Mouse (Mus musculus): ENCODE measurements around the gene Tmco1. TPM values are rescaled to one million over a fixed set of nuclear protein-coding genes. Genes with fewer than 3 reads are reported as not detected.

The Tmco1 gene
- polyA plus RNA-seq, 1 experiment from 2014 or later, result 153 TPM

DNA sequence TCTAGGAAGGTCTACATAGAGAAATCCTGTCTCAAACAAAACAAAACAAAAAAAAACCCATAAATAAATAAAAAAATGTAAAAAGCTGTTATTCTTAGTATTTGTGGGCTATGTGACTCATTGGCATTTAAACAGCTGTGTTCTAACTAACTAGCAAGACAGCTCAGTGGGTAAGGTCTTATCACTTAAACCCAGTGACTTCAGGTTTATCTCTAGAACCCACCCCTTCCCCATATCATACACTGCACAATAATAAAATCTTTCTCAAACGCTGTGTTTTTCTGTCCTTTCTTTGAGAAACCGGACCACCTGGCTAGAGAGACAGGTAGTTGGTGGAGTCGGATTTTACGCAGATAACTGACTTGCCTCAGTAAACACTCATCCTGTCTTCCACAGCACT, 59.8 kb downstream of the Tmco1 start:
- no peak for TF ChIP-seq CTCF (IDR thresholded peaks at IDR 0.05)
- no peaks in the 10 kb centered on the region for H3K27me3 ChIP-seq
- in situ Hi-C loops (cut with MboI; ENCODE audit: low pct_unique_long_range_greater_than_20kb), result no loop called here
- no peak for ATAC-seq
- DNase-seq (ENCODE audit: low read depth, low spot score), result no peak
- POLR2A ChIA-PET, result no interaction called here
- CTCF ChIA-PET, result interaction anchor here (0.7 to 4.0 kb wide), 6 partner anchors 14 to 121 kb away, joined by 3 to 40 read pairs (median 3); partner anchors contain the start of gene Mgst3

- ATAC-seq, result no peak
- POLR2A ChIA-PET, result no interaction called here
- in situ Hi-C loops (cut with MboI; ENCODE audit: low pct_unique_long_range_greater_than_20kb), result no loop called here
- CTCF ChIA-PET, result interaction anchor here (0.7 to 4.0 kb wide), 4 partner anchors 8 to 26 kb away, joined by 3 to 40 read pairs (median 3); partner anchors contain the start of gene Mgst3
- TF ChIP-seq CTCF (IDR thresholded peaks at IDR 0.05), result no peak
- no peak for DNase-seq (ENCODE audit: low read depth, low spot score)
- no peaks in the 10 kb centered on the region for H3K27me3 ChIP-seq
These were observed 60.3 kb downstream of the Tmco1 start for GRCm38 (mm10) chr1:167368513-167368912.

DNA sequence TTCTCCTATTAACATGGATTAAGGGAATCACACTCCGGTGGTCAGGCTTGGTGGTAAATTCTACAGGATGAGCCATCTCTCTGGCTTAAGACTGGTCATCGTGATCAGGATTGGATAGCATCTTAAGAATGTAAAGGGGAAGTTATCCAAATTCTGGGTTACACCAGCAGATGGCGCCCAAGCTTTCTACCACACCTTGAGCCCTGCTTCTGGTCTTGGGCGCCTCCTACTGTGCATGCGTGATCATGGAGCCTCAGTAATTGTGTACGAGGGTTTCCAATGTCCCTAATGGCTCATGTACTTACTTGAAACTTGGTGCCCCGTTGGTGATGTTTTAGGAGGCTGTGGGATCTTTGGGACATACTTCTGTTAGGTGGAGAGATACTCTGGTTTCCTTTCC, 61.7 kb downstream of the Tmco1 start:
- peak; percentile 96 for ATAC-seq
- peak; percentile 99 for TF ChIP-seq CTCF (IDR thresholded peaks at IDR 0.05)
- POLR2A ChIA-PET, result interaction anchor here (1.6 kb wide), 1 partner anchor 19 kb away, joined by 5 read pairs; no protein-coding TSS in a partner anchor
- in situ Hi-C loops (cut with MboI; ENCODE audit: low pct_unique_long_range_greater_than_20kb), result no loop called here
- peak; percentile 46 for DNase-seq (ENCODE audit: low read depth, low spot score)
- CTCF ChIA-PET, result interaction anchor here (0.8 to 4.0 kb wide), 10 partner anchors 9 to 275 kb away, joined by 3 to 40 read pairs (median 5); partner anchors contain the start of gene Mgst3
- no peaks in the 10 kb centered on the region for H3K27me3 ChIP-seq

DNA sequence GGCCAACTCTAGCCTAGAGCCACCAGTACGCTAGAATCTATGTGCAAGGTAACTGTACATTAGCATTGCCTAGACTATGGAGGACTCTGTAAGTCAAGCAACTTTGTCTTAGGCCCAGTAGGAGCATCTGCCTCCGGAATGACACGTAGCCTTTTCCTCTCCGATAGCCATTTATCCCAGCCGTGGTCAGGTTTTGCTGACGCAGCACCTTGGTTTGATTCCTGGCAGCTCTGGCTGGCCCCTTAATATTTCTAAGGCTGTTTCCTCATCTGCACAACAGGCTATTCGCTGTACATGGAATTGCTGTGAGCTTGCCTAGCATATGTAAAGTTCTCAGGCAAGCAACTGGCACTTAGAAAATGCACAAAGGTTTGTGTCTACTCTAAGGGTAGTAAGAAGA, 64.6 kb downstream of the Tmco1 start:
- no peak for TF ChIP-seq CTCF (IDR thresholded peaks at IDR 0.05)
- in situ Hi-C loops (cut with MboI; ENCODE audit: low pct_unique_long_range_greater_than_20kb), result no loop called here
- H3K27me3 ChIP-seq, result no peaks in the 10 kb centered on the region
- ChIA-PET POLR2A (no interaction called here), CTCF (interaction anchor here (1.3 to 1.9 kb wide), 3 partner anchors 15 to 21 kb away, joined by 3 to 8 read pairs (median 5); partner anchors contain the start of gene Mgst3)
- DNase-seq (ENCODE audit: low read depth, low spot score) (no peak), ATAC-seq (no peak)

GRCm38 (mm10) chr1:167374003-167374784, 66.0 kb downstream of the Tmco1 start:
- no peak for DNase-seq (ENCODE audit: low read depth, low spot score)
- in situ Hi-C loops (cut with MboI; ENCODE audit: low pct_unique_long_range_greater_than_20kb), result no loop called here
- CTCF ChIA-PET, result interaction anchor here (1.0 to 1.9 kb wide), 3 partner anchors 8 to 20 kb away, joined by 3 to 8 read pairs (median 5); partner anchors contain the start of gene Mgst3
- no peaks in the 10 kb centered on the region for H3K27me3 ChIP-seq
- TF ChIP-seq CTCF (IDR thresholded peaks at IDR 0.05), result no peak
- POLR2A ChIA-PET, result no interaction called here
- ATAC-seq, result no peak

DNA sequence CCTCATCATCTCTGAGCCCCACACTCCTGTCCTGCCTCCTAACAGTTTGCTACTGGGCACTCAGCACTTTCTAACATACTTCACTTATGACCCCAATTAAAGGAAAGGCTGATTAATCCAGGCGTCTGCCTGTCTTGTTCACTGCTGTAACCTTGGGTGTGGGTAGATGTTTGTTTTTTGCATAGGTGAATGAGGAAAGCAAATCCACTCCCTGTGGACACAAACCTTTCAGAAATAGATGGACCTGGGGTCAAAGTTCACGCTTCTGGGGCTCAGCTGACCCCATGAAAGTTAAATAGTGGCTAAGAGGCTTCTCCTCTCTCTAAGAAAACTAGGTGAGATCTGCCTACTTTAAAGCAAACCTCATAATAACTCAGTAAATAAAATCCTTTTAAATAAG, 66.8 kb downstream of the Tmco1 start:
- ATAC-seq, result no peak

DNA sequence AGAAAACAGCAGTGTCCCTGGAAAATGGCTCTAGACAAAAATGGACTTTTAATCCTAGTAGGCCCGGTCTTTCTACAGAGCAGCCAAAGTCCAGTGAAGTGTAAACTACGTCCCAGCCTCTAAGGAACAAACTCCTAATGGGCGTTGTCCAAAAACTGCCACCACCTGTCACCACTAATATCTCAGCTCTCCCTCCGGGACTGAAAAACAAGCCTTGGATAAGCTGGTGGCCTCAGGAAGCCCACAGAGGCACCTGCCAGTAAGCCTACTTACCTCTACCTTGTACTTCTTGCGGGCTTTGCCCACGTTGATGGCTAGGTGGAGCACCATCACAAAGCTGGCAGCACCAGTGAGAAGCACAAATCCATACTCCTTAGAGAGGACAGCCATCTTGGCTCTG, 69.8 kb downstream of the Tmco1 start:
- TF ChIP-seq CTCF (IDR thresholded peaks at IDR 0.05), result no peak
- DNase-seq (ENCODE audit: low read depth, low spot score), result no peak
- ATAC-seq, result no peak
- in situ Hi-C loops (cut with MboI; ENCODE audit: low pct_unique_long_range_greater_than_20kb), result no loop called here
- H3K27me3 ChIP-seq, result no peaks in the 10 kb centered on the region
- ChIA-PET CTCF (interaction anchor here (0.9 kb wide), 1 partner anchor 17 kb away, joined by 4 read pairs; no protein-coding TSS in a partner anchor), POLR2A (no interaction called here)

More for the DNA sequence above, 66.8 kb downstream of the Tmco1 start:
- in situ Hi-C loops (cut with MboI; ENCODE audit: low pct_unique_long_range_greater_than_20kb), result no loop called here
- no peak for DNase-seq (ENCODE audit: low read depth, low spot score)
- POLR2A ChIA-PET, result no interaction called here
- TF ChIP-seq CTCF (IDR thresholded peaks at IDR 0.05), result no peak
- CTCF ChIA-PET, result interaction anchor here (1.9 kb wide), 1 partner anchor 19 kb away, joined by 8 read pairs; the partner anchor contains the start of gene Mgst3
- no peaks in the 10 kb centered on the region for H3K27me3 ChIP-seq

DNA sequence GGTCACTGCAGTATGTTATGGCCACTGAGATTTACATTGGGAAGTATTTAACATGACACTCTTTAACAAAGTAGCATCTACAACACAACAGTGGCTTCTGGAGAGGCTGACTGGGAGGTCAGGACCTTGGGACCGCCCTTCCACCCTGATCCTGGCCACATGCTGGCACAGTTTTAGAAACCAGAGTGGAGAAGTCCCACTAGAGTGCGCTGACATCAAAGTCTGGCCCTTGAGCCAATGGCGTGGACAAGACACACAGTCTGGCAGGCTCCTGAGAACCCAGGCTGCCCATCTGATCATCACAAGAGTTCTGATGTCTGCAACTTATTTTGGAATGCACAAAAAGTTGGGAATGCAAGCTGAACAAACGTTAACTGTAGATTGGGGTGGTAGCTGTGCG, 71.6 kb downstream of the Tmco1 start:
- CTCF ChIA-PET, result interaction anchor here (1.3 to 1.4 kb wide), 2 partner anchors 15 to 42 kb away, joined by 3 to 4 read pairs; no protein-coding TSS in a partner anchor
- H3K27me3 ChIP-seq, result no peaks in the 10 kb centered on the region
- in situ Hi-C loops (cut with MboI; ENCODE audit: low pct_unique_long_range_greater_than_20kb), result no loop called here
- ATAC-seq (no peak), DNase-seq (ENCODE audit: low read depth, low spot score) (no peak)
- no peak for TF ChIP-seq CTCF (IDR thresholded peaks at IDR 0.05)
- POLR2A ChIA-PET, result no interaction called here

- H3K27me3 ChIP-seq, result no peaks in the 10 kb centered on the region
- DNase-seq (ENCODE audit: low read depth, low spot score) (no peak), ATAC-seq (no peak)
- ChIA-PET CTCF (interaction anchor here (1.4 kb wide), 1 partner anchor 14 kb away, joined by 4 read pairs; no protein-coding TSS in a partner anchor), POLR2A (no interaction called here)
- TF ChIP-seq CTCF (IDR thresholded peaks at IDR 0.05), result no peak
- in situ Hi-C loops (cut with MboI; ENCODE audit: low pct_unique_long_range_greater_than_20kb), result no loop called here
These were observed 72.0 kb downstream of the Tmco1 start for GRCm38 (mm10) chr1:167380223-167380622.

DNA sequence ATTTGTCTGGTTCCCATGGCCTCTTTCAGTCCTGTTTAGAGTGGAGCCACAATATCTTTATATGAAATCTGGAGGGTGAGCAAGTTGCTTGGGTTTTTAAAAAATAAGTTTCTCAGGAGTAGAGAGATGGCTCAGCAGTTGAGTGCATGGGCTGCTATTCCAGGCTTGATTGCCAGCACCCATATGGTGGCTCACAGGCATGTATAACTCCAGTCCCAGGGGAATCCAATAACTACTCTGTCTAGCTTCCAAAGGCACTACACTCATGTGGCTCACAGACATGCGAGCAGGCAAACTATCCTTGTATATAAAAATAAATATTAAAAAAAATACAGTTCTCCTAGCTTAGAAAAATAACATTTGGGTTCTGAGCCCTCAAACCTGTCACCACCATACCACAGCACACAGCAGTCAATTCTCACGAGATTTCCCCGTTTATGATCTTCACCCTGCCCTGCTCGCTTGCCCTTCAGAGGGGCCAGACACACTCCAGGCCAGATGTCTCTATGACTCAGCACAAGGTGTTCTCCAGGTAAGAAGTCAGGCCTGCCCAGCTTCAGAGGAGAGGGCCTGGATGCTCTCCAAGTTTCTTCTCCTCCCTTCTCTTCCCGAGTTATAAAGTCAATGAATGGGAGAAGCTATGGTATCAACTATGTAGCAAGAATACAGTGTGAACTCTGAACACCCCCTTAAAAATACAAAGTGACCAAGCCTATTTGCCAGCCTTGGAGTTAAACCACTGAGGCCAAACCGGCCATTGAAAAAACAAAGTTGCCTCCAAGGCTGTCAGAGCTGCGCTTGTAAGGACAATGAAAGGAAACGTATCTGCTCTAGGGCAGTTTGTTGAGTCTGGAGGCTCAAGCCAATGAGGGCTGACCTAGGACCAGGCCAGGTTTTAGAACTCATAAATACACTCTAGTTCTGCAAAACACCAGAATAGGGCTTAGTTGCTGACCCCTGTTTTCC, 73.2 kb downstream of the Tmco1 start:
- no peak for ATAC-seq
- POLR2A ChIA-PET, result no interaction called here

More for the DNA sequence above, 73.2 kb downstream of the Tmco1 start:
- no peaks in the 10 kb centered on the region for H3K27me3 ChIP-seq
- in situ Hi-C loops (cut with MboI; ENCODE audit: low pct_unique_long_range_greater_than_20kb), result no loop called here
- CTCF ChIA-PET, result no interaction called here
- no peak for DNase-seq (ENCODE audit: low read depth, low spot score)
- no peak for TF ChIP-seq CTCF (IDR thresholded peaks at IDR 0.05)

Measured in Patski (cell line).